24 mouse cellular contexts compared by ENCODE assay signal in genomic region chr10:84689846-84690245, GRCm38 (mm10).
DNase-seq lines count a peak whose midpoint lies in the region; ATAC-seq lines count a peak whose summit lies in the region.
"Had no signal": no experiment of that assay in that cellular context is flagged by ENCODE, and none has a peak within 500 bp of the region (broad histone marks: within the 10 kb centered on the region; RNA-seq: fewer than 3 reads in every experiment).

No protein-coding gene starts in this region.

- H3K4me3 ChIP-seq in embryonic facial prominence, embryonic 14.5 days (ENCODE audit: low read depth, low read length), result no peak overlapping the region
- H3K4me3 ChIP-seq in embryonic facial prominence, embryonic 10.5 days, result no peak overlapping the region
- no peak overlapping the region for H3K4me3 ChIP-seq in heart, embryonic 11.5 days (ENCODE audit: low read depth, low read length)
- no peak overlapping the region for H3K4me3 ChIP-seq in midbrain, embryonic 10.5 days
- no peak overlapping the region for H3K4me3 ChIP-seq in midbrain, embryonic 15.5 days
- H3K4me3 ChIP-seq: embryonic facial prominence, embryonic 13.5 days; forebrain, embryonic 13.5 days; forebrain, embryonic 15.5 days had no signal

- H3K4me2 ChIP-seq in embryonic facial prominence, embryonic 14.5 days (ENCODE audit: low read depth, low read length), result no peak overlapping the region
- H3K4me2 ChIP-seq in heart, embryonic 11.5 days, result no peak overlapping the region
- H3K4me2 ChIP-seq in midbrain, embryonic 15.5 days, result no peak overlapping the region
- H3K4me2 ChIP-seq: embryonic facial prominence, embryonic 13.5 days; forebrain, embryonic 13.5 days; forebrain, embryonic 15.5 days had no signal

- WGBS in embryonic facial prominence, embryonic 14.5 days, result 57% methylated on average over 3 of the region's 3 CpGs
- 61% methylated on average over 3 of the region's 3 CpGs for WGBS in embryonic facial prominence, embryonic 10.5 days
- WGBS in heart, embryonic 11.5 days (ENCODE audit: insufficient replicate concordance), result 74% methylated on average over 3 of the region's 3 CpGs
- 57% methylated on average over 3 of the region's 3 CpGs for WGBS in midbrain, embryonic 10.5 days
- 58% methylated on average over 3 of the region's 3 CpGs for WGBS in midbrain, embryonic 15.5 days

- no peak overlapping the region for H3K27ac ChIP-seq in embryonic facial prominence, embryonic 14.5 days (replicated peaks; ENCODE audit: low read depth, low read length)
- no peak overlapping the region for H3K27ac ChIP-seq in embryonic facial prominence, embryonic 10.5 days (replicated peaks)
- H3K27ac ChIP-seq in heart, embryonic 11.5 days (ENCODE audit: low read depth, low read length), result 0 out of 2 replicates have a peak overlapping the region, but pooled peaks have one; percentile 46
- peak overlapping the region; percentile 70; the same call in 1 of the 2 replicates for H3K27ac ChIP-seq in midbrain, embryonic 10.5 days (replicated peaks)
- H3K27ac ChIP-seq in midbrain, embryonic 15.5 days, result no peak overlapping the region
- H3K27ac ChIP-seq: embryonic facial prominence, embryonic 13.5 days; forebrain, embryonic 13.5 days; forebrain, embryonic 15.5 days had no signal

- H3K4me1 ChIP-seq in embryonic facial prominence, embryonic 14.5 days (ENCODE audit: control insufficient read depth, insufficient read depth, low read length), result no peaks in the 10 kb centered on the region
- peaks cover 28% of the 10 kb centered on the region for H3K4me1 ChIP-seq in embryonic facial prominence, embryonic 10.5 days
- peaks cover 25% of the 10 kb centered on the region for H3K4me1 ChIP-seq in heart, embryonic 11.5 days (ENCODE audit: control insufficient read depth, insufficient read depth, low read length)
- H3K4me1 ChIP-seq in midbrain, embryonic 10.5 days, result peaks cover 79% of the 10 kb centered on the region
- peaks cover 15% of the 10 kb centered on the region for H3K4me1 ChIP-seq in midbrain, embryonic 15.5 days
- H3K4me1 ChIP-seq: embryonic facial prominence, embryonic 13.5 days had no signal

- no peak overlapping the region for H3K9ac ChIP-seq in embryonic facial prominence, embryonic 14.5 days (ENCODE audit: low read depth, low read length)
- H3K9ac ChIP-seq in heart, embryonic 11.5 days (ENCODE audit: low read depth, low read length), result no peak overlapping the region
- no peak overlapping the region for H3K9ac ChIP-seq in midbrain, embryonic 15.5 days
- H3K9ac ChIP-seq: embryonic facial prominence, embryonic 13.5 days; forebrain, embryonic 13.5 days; forebrain, embryonic 15.5 days; forebrain, postnatal 0 days had no signal

- H3K36me3 ChIP-seq in embryonic facial prominence, embryonic 14.5 days (ENCODE audit: control insufficient read depth, insufficient read depth, low read length), result peaks cover 11% of the 10 kb centered on the region; the same call in 1 of the 2 replicates
- H3K36me3 ChIP-seq in embryonic facial prominence, embryonic 10.5 days (replicated peaks), result peaks cover 16% of the 10 kb centered on the region; the same call in 1 of the 2 replicates
- no peaks in the 10 kb centered on the region for H3K36me3 ChIP-seq in heart, embryonic 11.5 days (ENCODE audit: control insufficient read depth, insufficient read depth, low read length)
- peaks cover 7% of the 10 kb centered on the region; the same call in 1 of the 2 replicates for H3K36me3 ChIP-seq in midbrain, embryonic 10.5 days
- H3K36me3 ChIP-seq in midbrain, embryonic 15.5 days (replicated peaks), result no peaks in the 10 kb centered on the region
- H3K36me3 ChIP-seq: forebrain, embryonic 15.5 days had no signal

- no peak for ATAC-seq in embryonic facial prominence, embryonic 14.5 days (ENCODE audit: low read depth)
- no peak for ATAC-seq in heart, embryonic 11.5 days (replicated peaks; ENCODE audit: insufficient number of reproducible peaks, low FRiP score, low TSS enrichment)
- ATAC-seq in midbrain, embryonic 15.5 days (replicated peaks), result no peak
- ATAC-seq: activated CD4-positive, CD25-positive, alpha-beta regulatory T cell, adult 4 months; CD4-positive, CD25-positive, alpha-beta regulatory T cell, adult 4 months; forebrain, embryonic 13.5 days; forebrain, embryonic 15.5 days; forebrain, postnatal 0 days; Patski had no signal

- no peaks in the 10 kb centered on the region for H3K9me3 ChIP-seq in embryonic facial prominence, embryonic 14.5 days (ENCODE audit: control insufficient read depth, low read length)
- no peaks in the 10 kb centered on the region for H3K9me3 ChIP-seq in embryonic facial prominence, embryonic 10.5 days
- no peaks in the 10 kb centered on the region for H3K9me3 ChIP-seq in heart, embryonic 11.5 days (replicated peaks; ENCODE audit: control insufficient read depth, low read length)
- H3K9me3 ChIP-seq in midbrain, embryonic 10.5 days (replicated peaks), result no peaks in the 10 kb centered on the region
- no peaks in the 10 kb centered on the region for H3K9me3 ChIP-seq in midbrain, embryonic 15.5 days
- H3K9me3 ChIP-seq: embryonic facial prominence, embryonic 13.5 days; forebrain, embryonic 13.5 days; forebrain, embryonic 15.5 days; G1E had no signal

- no peaks in the 10 kb centered on the region for H3K27me3 ChIP-seq in embryonic facial prominence, embryonic 14.5 days (replicated peaks; ENCODE audit: control insufficient read depth, insufficient read depth, low read length)
- peaks cover 1% of the 10 kb centered on the region for H3K27me3 ChIP-seq in embryonic facial prominence, embryonic 10.5 days (replicated peaks; ENCODE audit: low read depth, poor library complexity, severe bottlenecking)
- no peaks in the 10 kb centered on the region for H3K27me3 ChIP-seq in heart, embryonic 11.5 days (ENCODE audit: control insufficient read depth, insufficient read depth, low read length)
- peaks cover 25% of the 10 kb centered on the region for H3K27me3 ChIP-seq in midbrain, embryonic 10.5 days (ENCODE audit: low read depth, poor library complexity, severe bottlenecking)
- H3K27me3 ChIP-seq in midbrain, embryonic 15.5 days (replicated peaks), result peaks cover 3% of the 10 kb centered on the region; the same call in 1 of the 2 replicates
- H3K27me3 ChIP-seq: CH12.LX; embryonic facial prominence, embryonic 13.5 days; forebrain, embryonic 15.5 days; Patski had no signal

- intact Hi-C loops in heart, postnatal 14 days (cut with DNase I), result no loop called here

- peak; percentile 30 for DNase-seq in embryonic facial prominence, embryonic 14.5 days (ENCODE audit: low spot score)
- DNase-seq in embryonic facial prominence, embryonic 10.5 days (ENCODE audit: low spot score), result no peak
- no peak for DNase-seq in heart, postnatal 14 days
- no peak for DNase-seq in midbrain, embryonic 10.5 days (ENCODE audit: low spot score)
- DNase-seq: adrenal gland, adult 8-10 months; adrenal gland, postnatal 14 days; adrenal gland, postnatal 36 days; B cell, adult 2 months; cerebellum, adult 11-12 months; cerebellum, adult 2 months; cerebellum, adult 9-10 months; cerebellum, postnatal 10 days; cerebellum, postnatal 25 days; forebrain, postnatal 0 days had no signal

Comparison
In these comparisons a context has a peak if more than half of its experiments do, and no peak if none do; other contexts are left out.
1. H3K27ac ChIP-seq: peak in heart, embryonic 11.5 days (single experiment) and midbrain, embryonic 10.5 days (single experiment); none in embryonic facial prominence, embryonic 14.5 days (single experiment), embryonic facial prominence, embryonic 10.5 days (single experiment) and midbrain, embryonic 15.5 days (single experiment).